Mouse (Mus musculus) CH12.LX (cell line): ENCODE results near the gene Gm6408. TPM values are rescaled to one million over a fixed set of nuclear protein-coding genes. Genes with fewer than 3 reads are reported as not detected.

ENCODE experiments used
- DNase-seq: peaks from one replicate; pipeline ENCODE4 v3.0.0-alpha.2; 2013; ENCODE audit errors: extremely low read depth
- H3K27ac ChIP-seq: 2 replicates; pipeline ENCODE4 v1.5.1; 2012; ENCODE audit warnings: low read depth, mild to moderate bottlenecking, control low read depth, moderate library complexity; ENCODE audit not compliant: insufficient read depth
- H3K27me3 ChIP-seq: replicated peaks from 2 replicates; pipeline ENCODE3; 2012; ENCODE audit warnings: inconsistent platforms
- H3K36me3 ChIP-seq, 2 experiments: replicated peaks in 1 of 2; 2 replicates each; pipeline versions ENCODE3 to v1.6.1; 2012; ENCODE audit warnings: inconsistent platforms in 1 of 2, low read length in 1 of 2, mild to moderate bottlenecking in 1 of 2, mixed read lengths in 1 of 2, moderate library complexity in 1 of 2; ENCODE audit not compliant: control insufficient read depth in 1 of 2, insufficient read depth in 1 of 2
- H3K4me1 ChIP-seq, 2 experiments: 2 replicates each; pipeline ENCODE4 v1.6.1; 2012; ENCODE audit warnings: inconsistent platforms in 1 of 2, moderate library complexity in 1 of 2; ENCODE audit not compliant: insufficient read depth in 2 of 2, control insufficient read depth in 1 of 2
- H3K4me2 ChIP-seq: 2 replicates; pipeline ENCODE4 v1.6.1; 2012; ENCODE audit warnings: low read depth, mild to moderate bottlenecking, control low read depth; ENCODE audit not compliant: poor library complexity, insufficient read depth, severe bottlenecking
- H3K4me3 ChIP-seq, 3 experiments: fragments of 150-350 bp in 1 of 3; sonication (generic) in 1 of 3; replicated peaks in 1 of 3; 2 replicates each; pipeline versions ENCODE3 to v1.5.1; 2011 to 2012; ENCODE audit warnings: low read depth in 2 of 3, low read length in 2 of 3, mild to moderate bottlenecking in 2 of 3, moderate library complexity in 2 of 3, control low read depth in 1 of 3, improper control_type of control experiment in 1 of 3, inconsistent platforms in 1 of 3, mixed read lengths in 1 of 3; ENCODE audit not compliant: poor library complexity in 1 of 3
- H3K79me2 ChIP-seq: replicated peaks from 2 replicates; pipeline ENCODE4 v1.6.1; 2012; ENCODE audit warnings: mild to moderate bottlenecking, moderate library complexity; ENCODE audit not compliant: control insufficient read depth, poor library complexity, insufficient read depth, severe bottlenecking; ENCODE audit errors: extremely low read depth
- H3K9ac ChIP-seq: 2 replicates; pipeline ENCODE4 v1.6.1; 2012; ENCODE audit warnings: low read depth, mild to moderate bottlenecking, control low read depth, moderate library complexity; ENCODE audit not compliant: insufficient read depth
- H3K9me3 ChIP-seq: replicated peaks from 2 replicates; pipeline ENCODE3; 2012; ENCODE audit warnings: low read length, inconsistent platforms, mixed read lengths
- BHLHE40 ChIP-seq: IDR thresholded peaks from 2 replicates; pipeline ENCODE4 v1.6.1; 2011; ENCODE audit warnings: mild to moderate bottlenecking, low read depth, low read length, improper control_type of control experiment
- ELF1 ChIP-seq: IDR thresholded peaks from 2 replicates; pipeline ENCODE4 v1.6.1; 2014; ENCODE audit warnings: low read depth, mild to moderate bottlenecking, inconsistent platforms, low read length, improper control_type of control experiment
- ETS1 ChIP-seq: conservative IDR thresholded peaks from 2 replicates; pipeline ENCODE4 v1.6.1; 2012; ENCODE audit warnings: low read depth, mild to moderate bottlenecking, inconsistent platforms, low read length, improper control_type of control experiment, moderate library complexity
- GABPA ChIP-seq: IDR thresholded peaks from 2 replicates; pipeline ENCODE4 v1.6.1; 2012; ENCODE audit warnings: low read depth, low read length, improper control_type of control experiment, inconsistent platforms; ENCODE audit not compliant: insufficient replicate concordance
- HCFC1 ChIP-seq: IDR thresholded peaks from 2 replicates; pipeline ENCODE4 v1.6.1; 2012; ENCODE audit warnings: low read depth, mild to moderate bottlenecking, inconsistent platforms, low read length, improper control_type of control experiment
- KAT2A ChIP-seq: IDR thresholded peaks from 2 replicates; pipeline ENCODE4 v1.6.1; 2012; ENCODE audit warnings: low read length, improper control_type of control experiment, inconsistent platforms; ENCODE audit not compliant: insufficient replicate concordance
- MAFK ChIP-seq: IDR thresholded peaks from 2 replicates; pipeline ENCODE4 v1.6.1; 2011; ENCODE audit warnings: low read length, improper control_type of control experiment; ENCODE audit not compliant: insufficient replicate concordance
- MAZ ChIP-seq: IDR thresholded peaks from 2 replicates; pipeline ENCODE4 v1.6.1; 2012; ENCODE audit warnings: low read depth, mild to moderate bottlenecking, inconsistent platforms, low read length, improper control_type of control experiment, moderate library complexity
- MEF2A ChIP-seq: IDR thresholded peaks from 2 replicates; pipeline ENCODE4 v1.6.1; 2014; ENCODE audit warnings: low read depth, mild to moderate bottlenecking, inconsistent platforms, low read length, improper control_type of control experiment, borderline replicate concordance
- MXI1 ChIP-seq: IDR thresholded peaks from 2 replicates; pipeline ENCODE4 v1.6.1; 2011; ENCODE audit warnings: mild to moderate bottlenecking, low read depth, low read length, improper control_type of control experiment
- POLR2A ChIP-seq: IDR thresholded peaks from 2 replicates; pipeline ENCODE4 v1.6.1; 2011; ENCODE audit warnings: low read depth, mild to moderate bottlenecking, improper control_type of control experiment, low read length
- RAD21 ChIP-seq: IDR thresholded peaks from 2 replicates; pipeline ENCODE4 v1.6.1; 2011; ENCODE audit warnings: low read depth, mild to moderate bottlenecking, low read length, improper control_type of control experiment, moderate library complexity
- RCOR1 ChIP-seq: conservative IDR thresholded peaks from 2 replicates; pipeline ENCODE4 v1.6.1; 2012; ENCODE audit warnings: low read depth, mild to moderate bottlenecking, inconsistent platforms, low read length, improper control_type of control experiment
- TBP ChIP-seq: conservative IDR thresholded peaks from 2 replicates; pipeline ENCODE4 v1.6.1; 2011; ENCODE audit warnings: low read depth, low read length, improper control_type of control experiment
- TCF12 ChIP-seq: IDR thresholded peaks from 2 replicates; pipeline ENCODE4 v1.6.1; 2014; ENCODE audit warnings: low read depth, mild to moderate bottlenecking, inconsistent platforms, low read length, improper control_type of control experiment
- USF1 ChIP-seq: IDR thresholded peaks from 2 replicates; pipeline ENCODE4 v1.6.1; 2014; ENCODE audit warnings: low read depth, mild to moderate bottlenecking, inconsistent platforms, low read length, improper control_type of control experiment
- USF2 ChIP-seq: conservative IDR thresholded peaks from 2 replicates; pipeline ENCODE4 v1.6.1; 2011; ENCODE audit warnings: low read depth, low read length, improper control_type of control experiment
- dilution Hi-C: fragments of 300-500 bp; cut with MboI; formaldehyde crosslinking; loops from 2 replicates; pipeline ENCODE4 v1.14.3; 2020; ENCODE audit warnings: low sequenced_read_pairs; ENCODE audit not compliant: extremely low pct_unique_long_range_greater_than_20kb, extremely low pct_ligation_motif_present
- in situ Hi-C: fragments of 300-500 bp; cut with MboI; formaldehyde crosslinking; loops from 3 replicates; pipeline ENCODE4 v1.14.3; 2019; ENCODE audit warnings: low sequenced_read_pairs, low pct_ligation_motif_present, low pct_unique_long_range_greater_than_20kb, mixed read lengths
- polyA plus RNA-seq: library from polyadenylated mRNA; unstranded; fragments of >175 nt; gene quantifications from 2 replicates; pipeline ENCODE4 v1.2.1, GENCODE M21; 2012; ENCODE audit warnings: low read depth; ENCODE audit not compliant: insufficient read length
- total RNA-seq, 2 experiments: library from RNA; depleted of rRNA; stranded (reverse); fragments of 300-350 nt in 1 of 2; fragments of >200 nt in 1 of 2; gene quantifications; 2 replicates each; pipeline ENCODE4 v1.2.3; 2012 to 2014

The Gm6408 gene
- total and polyA plus RNA-seq, 3 experiments = not detected

DNA sequence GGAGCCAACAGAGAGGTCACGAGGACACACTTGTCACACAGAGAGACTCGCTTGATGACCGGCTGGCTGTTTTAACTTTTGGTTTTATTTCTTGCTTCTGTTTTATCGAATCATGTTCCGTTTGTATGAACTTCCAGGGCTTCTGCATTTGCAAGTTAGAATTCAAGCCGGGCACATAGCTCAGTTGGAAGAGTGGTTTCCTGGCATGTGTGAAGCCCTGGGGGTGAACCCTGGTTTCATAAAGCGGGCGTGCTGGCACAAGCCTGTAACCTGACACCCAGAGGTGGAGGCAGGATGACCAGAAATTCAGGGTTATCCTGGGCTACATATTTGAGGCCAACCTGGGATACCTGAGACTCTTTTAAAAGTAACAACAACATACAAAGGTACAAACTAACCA is 20.2 kb upstream of the Gm6408 start:
- Histone ChIP-seq H3K4me2 (no peak overlapping the region), H3K27ac (no peak overlapping the region), H3K79me2 (no peaks in the 10 kb centered on the region), H3K4me1 (no peaks in the 10 kb centered on the region), H3K9ac (no peak overlapping the region), H3K9me3 (no peaks in the 10 kb centered on the region), H3K36me3 (no peaks in the 10 kb centered on the region), H3K4me3 (no peak overlapping the region), H3K27me3 (peaks cover 72% of the 10 kb centered on the region)
- in situ Hi-C loops (loop anchor here (25.0 kb wide), 1 partner anchor 274 kb away; the partner anchor contains the start of gene 1700001J03Rik), dilution Hi-C loops (no loop called here)
- no peak for DNase-seq
- TF ChIP-seq MAFK (no peak), BHLHE40 (no peak), POLR2A (no peak), HCFC1 (no peak), ETS1 (no peak)

DNA sequence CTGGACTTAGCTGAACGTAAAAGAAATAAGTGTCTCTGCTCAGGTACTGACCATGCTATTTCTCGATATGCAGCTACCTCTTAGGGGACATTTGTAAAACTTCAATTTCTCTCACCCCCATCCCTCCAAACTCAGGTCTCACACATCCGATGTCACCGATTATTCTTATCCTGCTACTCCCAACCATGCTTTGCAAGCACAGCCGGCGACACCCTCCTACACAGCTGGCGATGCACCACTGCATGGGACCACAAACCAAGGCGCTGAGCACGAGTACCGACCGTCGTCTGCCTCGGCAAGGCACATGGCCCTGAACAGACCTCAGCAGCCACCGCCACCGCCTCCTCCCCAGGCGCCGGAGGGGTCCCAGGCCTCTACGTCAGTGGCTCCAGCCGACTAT is 15.1 kb upstream of the Gm6408 start:
- no peak for TF ChIP-seq USF2
- no peak for TF ChIP-seq KAT2A
- TF ChIP-seq POLR2A = no peak
- no peak for TF ChIP-seq USF1
- TF ChIP-seq MXI1 = no peak
- no peak for TF ChIP-seq TBP
- no peaks in the 10 kb centered on the region for H3K79me2 ChIP-seq
- H3K27ac ChIP-seq = no peak overlapping the region
- in situ Hi-C loops (loop anchor here (25.0 kb wide), 1 partner anchor 279 kb away; the partner anchor contains the start of gene 1700001J03Rik), dilution Hi-C loops (no loop called here)
- peaks cover 0 to 1% of the 10 kb centered on the region in 2 experiments; a peak in 1 of 4 replicates for H3K4me1 ChIP-seq
- no peaks in the 10 kb centered on the region for H3K36me3 ChIP-seq
- DNase-seq = no peak
- no peaks in the 10 kb centered on the region for H3K9me3 ChIP-seq
- peaks cover 80% of the 10 kb centered on the region for H3K27me3 ChIP-seq
- H3K4me2 ChIP-seq = no peak overlapping the region
- no peak overlapping the region for H3K4me3 ChIP-seq
- no peak overlapping the region for H3K9ac ChIP-seq

GRCm38 (mm10) chr5:146468311-146468710 is 13.5 kb upstream of the Gm6408 start:
- no peak for DNase-seq
- Histone ChIP-seq H3K79me2 (no peaks in the 10 kb centered on the region), H3K4me2 (no peak overlapping the region), H3K27me3 (peaks cover 73% of the 10 kb centered on the region), H3K4me1 (peaks cover 2% of the 10 kb centered on the region in 2 experiments; a peak in 2 of 4 replicates)
- in situ Hi-C loops = loop anchor here (25.0 kb wide), 1 partner anchor 281 kb away; the partner anchor contains the start of gene 1700001J03Rik
- dilution Hi-C loops = no loop called here
- TF ChIP-seq USF1 = no peak
- TF ChIP-seq ELF1 = no peak
- no peak for TF ChIP-seq RAD21
- TF ChIP-seq MEF2A = no peak
- no peak for TF ChIP-seq GABPA
- no peak for TF ChIP-seq ETS1
- TF ChIP-seq TCF12 = no peak
- TF ChIP-seq MAZ = no peak
- no peak for TF ChIP-seq KAT2A
- TF ChIP-seq RCOR1 = no peak
- TF ChIP-seq, all 38 proteins: peak for 0
- no peak overlapping the region for H3K9ac ChIP-seq
- H3K27ac ChIP-seq = no peak overlapping the region
- H3K4me3 ChIP-seq = no peak overlapping the region
- H3K36me3 ChIP-seq = no peaks in the 10 kb centered on the region
- no peaks in the 10 kb centered on the region for H3K9me3 ChIP-seq
